Mouse (Mus musculus) heart, embryonic 11.5 days (tissue): Measurements from ENCODE around the gene 2200002D01Rik. TPM values are rescaled to one million over a fixed set of nuclear protein-coding genes. Genes with fewer than 3 reads are reported as not detected.
"Not testable (repeated sequence)": the region's sequence is repeated elsewhere in the genome, so short reads cannot be mapped to it uniquely, and the experiment has no call there.

Experiments used
- ATAC-seq: fragments of 200-750 bp; cut with Nextera tagmentation; replicated peaks from 2 replicates; pipeline ENCODE4 v1.8.0; 2017; ENCODE audit warnings: moderate library complexity; ENCODE audit not compliant: insufficient number of reproducible peaks, low FRiP score, low TSS enrichment
- H3K27ac ChIP-seq: fragments of 300-500 bp; sonication (generic); 2 replicates; pipeline ENCODE4 v1.5.1; 2014; ENCODE audit warnings: mild to moderate bottlenecking, low read depth, low read length
- H3K27me3 ChIP-seq: fragments of 300-500 bp; sonication (generic); 2 replicates; pipeline ENCODE4 v1.6.1; 2014; ENCODE audit warnings: mild to moderate bottlenecking, low read length, mixed read lengths; ENCODE audit not compliant: control insufficient read depth, insufficient read depth
- H3K36me3 ChIP-seq: fragments of 300-500 bp; sonication (generic); 2 replicates; pipeline ENCODE4 v1.6.1; 2014; ENCODE audit warnings: mild to moderate bottlenecking, low read length, moderate library complexity, mixed read lengths; ENCODE audit not compliant: control insufficient read depth, insufficient read depth
- H3K4me1 ChIP-seq: fragments of 300-500 bp; sonication (generic); 2 replicates; pipeline ENCODE4 v1.6.1; 2014; ENCODE audit warnings: low read length; ENCODE audit not compliant: control insufficient read depth, insufficient read depth
- H3K4me2 ChIP-seq: fragments of 300-500 bp; sonication (generic); 2 replicates; pipeline ENCODE4 v1.6.1; 2014; ENCODE audit warnings: mild to moderate bottlenecking, moderate library complexity
- H3K4me3 ChIP-seq: fragments of 300-500 bp; sonication (generic); 2 replicates; pipeline ENCODE4 v1.5.1; 2014; ENCODE audit warnings: low read depth, low read length
- H3K9ac ChIP-seq: fragments of 300-500 bp; sonication (generic); 2 replicates; pipeline ENCODE4 v1.6.1; 2014; ENCODE audit warnings: mild to moderate bottlenecking, low read depth, low read length, moderate library complexity
- H3K9me3 ChIP-seq: fragments of 300-500 bp; sonication (generic); replicated peaks from 2 replicates; pipeline ENCODE4 v1.6.1; 2016; ENCODE audit warnings: low read length; ENCODE audit not compliant: control insufficient read depth
- WGBS: fragments of 180-500 bp; shearing (Covaris S2); extraction: QIAGEN DNeasy Blood & Tissue Kit; methylation state at CpG from one replicate; pipeline ENCODE4 v1.1.7; 2014; ENCODE audit not compliant: insufficient replicate concordance; 5-methylcytosine and 5-hydroxymethylcytosine counted together
- polyA plus RNA-seq: library from polyadenylated mRNA; unstranded; fragments of >200 nt; fragmentation: Nextera tagmentation; extraction: Ambion mirVana; gene quantifications from 2 replicates; pipeline ENCODE4 v1.2.1, GENCODE M21; 2014

The 2200002D01Rik gene
- polyA plus RNA-seq, 1 experiment from 2014 or later, result 8.8 TPM

DNA sequence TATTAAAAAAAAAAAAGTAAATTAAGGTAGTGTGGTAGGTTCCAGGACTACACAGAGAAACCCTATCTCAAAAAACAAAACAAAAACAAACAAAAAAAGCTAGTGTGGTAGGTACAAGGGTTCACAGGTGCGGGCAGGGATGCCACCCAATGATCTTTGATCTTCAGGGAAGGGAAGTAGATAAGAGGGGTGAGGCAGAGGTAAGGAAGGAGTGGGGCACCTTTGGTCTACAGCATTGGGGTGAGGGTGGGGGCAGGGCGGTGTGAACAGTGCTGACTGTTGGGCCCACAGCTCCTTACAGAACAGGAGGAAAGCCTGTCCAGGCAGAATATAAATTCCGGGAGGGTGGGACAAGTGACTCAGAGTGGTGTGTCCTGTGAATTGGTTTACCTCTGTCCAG lies 2.9 kb upstream of the 2200002D01Rik start:
- Histone ChIP-seq H3K36me3 (peaks cover 4% of the 10 kb centered on the region; the same call in 1 of the 2 replicates), H3K4me3 (no peak overlapping the region), H3K27ac (no peak overlapping the region), H3K9ac (no peak overlapping the region), H3K4me1 (peaks cover 9% of the 10 kb centered on the region), H3K9me3 (no peaks in the 10 kb centered on the region), H3K27me3 (no peaks in the 10 kb centered on the region; the same call in 1 of the 2 replicates), H3K4me2 (no peak overlapping the region)
- WGBS, result 67% methylated on average over 3 of the region's 3 CpGs
- no peak for ATAC-seq

DNA sequence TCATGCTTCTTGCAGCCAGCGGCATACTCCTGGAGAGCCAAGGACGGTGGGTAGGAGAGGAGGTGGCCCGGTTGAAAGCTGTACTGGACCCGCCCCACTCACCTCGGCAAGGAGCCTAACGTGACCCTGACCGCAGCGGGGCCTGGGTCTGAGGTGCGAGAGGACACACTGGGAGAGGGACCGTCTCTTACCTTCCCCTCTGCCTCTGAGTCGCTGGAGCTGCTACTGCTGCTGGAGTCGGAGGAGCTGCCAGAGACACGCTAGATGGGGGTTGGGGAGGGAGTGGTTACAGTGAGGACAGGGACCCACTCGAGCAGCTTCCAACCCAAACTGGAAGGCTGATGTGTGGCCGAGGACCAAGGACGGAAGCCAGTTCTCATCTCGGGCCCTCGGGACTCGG lies 560 bp downstream of the 2200002D01Rik start:
- Histone ChIP-seq H3K9me3 (no peaks in the 10 kb centered on the region), H3K4me1 (peaks cover 9% of the 10 kb centered on the region), H3K4me2 (peak overlapping the region; percentile 92), H3K4me3 (peak overlapping the region; percentile 47), H3K27ac (peak overlapping the region; percentile 41; the same call in 1 of the 2 replicates), H3K36me3 (peaks cover 20% of the 10 kb centered on the region; the same call in 1 of the 2 replicates), H3K27me3 (no peaks in the 10 kb centered on the region; the same call in 1 of the 2 replicates), H3K9ac (peak overlapping the region; percentile 69)
- WGBS, result 11% methylated on average over 19 of the region's 19 CpGs
- ATAC-seq, result 0 out of 2 replicates have a peak, but pooled peaks have one; percentile 25

DNA sequence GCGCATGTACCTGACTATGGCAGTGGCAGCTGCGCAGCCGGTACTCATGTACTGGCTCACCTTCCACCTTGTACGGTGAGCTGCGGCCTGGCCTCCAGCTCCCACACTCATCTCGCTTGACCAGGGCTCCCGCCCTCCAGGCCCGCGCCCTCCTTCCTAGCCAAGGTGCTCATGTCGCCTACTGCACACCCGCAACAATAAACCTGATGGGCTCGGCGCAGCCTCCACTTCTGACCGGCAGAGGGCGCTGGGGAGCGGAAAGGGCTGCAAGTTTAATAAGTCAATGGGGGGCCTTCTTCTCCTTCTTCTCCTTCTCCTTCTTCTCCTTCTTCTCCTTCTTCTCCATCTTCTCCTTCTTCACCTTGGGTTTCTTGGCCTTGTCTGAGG lies 959 bp downstream of the 2200002D01Rik start:
- H3K9ac ChIP-seq, result peak overlapping the region; percentile 69
- H3K9me3 ChIP-seq, result no peaks in the 10 kb centered on the region
- peaks cover 20% of the 10 kb centered on the region; the same call in 1 of the 2 replicates for H3K36me3 ChIP-seq
- 26% methylated on average over 16 of the region's 16 CpGs for WGBS
- ATAC-seq, result no peak
- no peaks in the 10 kb centered on the region; the same call in 1 of the 2 replicates for H3K27me3 ChIP-seq
- peaks cover 9% of the 10 kb centered on the region for H3K4me1 ChIP-seq
- H3K4me2 ChIP-seq, result peak overlapping the region; percentile 92
- peak overlapping the region; percentile 47 for H3K4me3 ChIP-seq
- H3K27ac ChIP-seq, result no peak overlapping the region

GRCm38 (mm10) chr7:29246619-29247313 lies 1.5 kb downstream of the 2200002D01Rik start:
- ATAC-seq, result no peak
- peak overlapping the region; percentile 92 for H3K4me2 ChIP-seq
- no peak overlapping the region for H3K27ac ChIP-seq
- H3K4me1 ChIP-seq, result peaks cover 9% of the 10 kb centered on the region
- H3K4me3 ChIP-seq, result no peak overlapping the region
- H3K9ac ChIP-seq, result 0 out of 2 replicates have a peak overlapping the region, but pooled peaks have one; percentile 39
- H3K9me3 ChIP-seq, result no peaks in the 10 kb centered on the region
- H3K36me3 ChIP-seq, result peaks cover 20% of the 10 kb centered on the region; the same call in 1 of the 2 replicates
- no peaks in the 10 kb centered on the region; the same call in 1 of the 2 replicates for H3K27me3 ChIP-seq
- 78% methylated on average over 21 of the region's 21 CpGs for WGBS

- H3K36me3 ChIP-seq, result peaks cover 20% of the 10 kb centered on the region; the same call in 1 of the 2 replicates
- H3K9ac ChIP-seq, result no peak overlapping the region
- no peak for ATAC-seq
- H3K9me3 ChIP-seq, result no peaks in the 10 kb centered on the region
- 87% methylated on average over 5 of the region's 5 CpGs for WGBS
- no peak overlapping the region for H3K4me2 ChIP-seq
- H3K4me3 ChIP-seq, result no peak overlapping the region
- no peak overlapping the region for H3K27ac ChIP-seq
- peaks cover 9% of the 10 kb centered on the region for H3K4me1 ChIP-seq
- H3K27me3 ChIP-seq, result no peaks in the 10 kb centered on the region; the same call in 1 of the 2 replicates
These were observed 2.3 kb downstream of the 2200002D01Rik start for GRCm38 (mm10) chr7:29246015-29246414.

- H3K4me2 ChIP-seq, result no peak overlapping the region
- ATAC-seq, result no peak
- H3K4me3 ChIP-seq, result no peak overlapping the region
- peaks cover 20% of the 10 kb centered on the region; the same call in 1 of the 2 replicates for H3K36me3 ChIP-seq
- peaks cover 9% of the 10 kb centered on the region for H3K4me1 ChIP-seq
- WGBS, result 80% methylated on average over 7 of the region's 7 CpGs
- H3K9ac ChIP-seq, result no peak overlapping the region
- H3K27ac ChIP-seq, result no peak overlapping the region
- no peaks in the 10 kb centered on the region for H3K9me3 ChIP-seq
- H3K27me3 ChIP-seq, result no peaks in the 10 kb centered on the region; the same call in 1 of the 2 replicates
These were observed 3.4 kb downstream of the 2200002D01Rik start for GRCm38 (mm10) chr7:29244732-29245416.

- peak within 1 kb of the TSS; percentile 89 for H3K27ac ChIP-seq
- H3K4me2 ChIP-seq, result peak within 1 kb of the TSS; percentile 87
- no peaks in the 10 kb centered on the region for H3K27me3 ChIP-seq
- H3K9ac ChIP-seq, result peak within 1 kb of the TSS; percentile 82
- ATAC-seq, result peak; percentile 94
- H3K9me3 ChIP-seq, result no peaks in the 10 kb centered on the region
- H3K4me3 ChIP-seq, result peak within 1 kb of the TSS; percentile 67
- no peaks in the 10 kb centered on the region for H3K36me3 ChIP-seq
- H3K4me1 ChIP-seq, result 0 out of 2 replicates have a peak, but pooled peaks cover 7% of the 10 kb centered on the region
- WGBS, result under 1% methylated on average over 60 of the region's 60 CpGs
These were observed 10.0 kb downstream of the 2200002D01Rik start, which contains the start of gene Yif1b for GRCm38 (mm10) chr7:29238019-29238967. Yif1b (plus strand) TSS chr7:29238329.

GRCm38 (mm10) chr7:29237596-29237995 lies 10.7 kb downstream of the 2200002D01Rik start:
- peak overlapping the region; percentile 67 for H3K4me3 ChIP-seq
- peak overlapping the region; percentile 72 for H3K9ac ChIP-seq
- not testable (repeated sequence) for ATAC-seq, H3K36me3 ChIP-seq, H3K9me3 ChIP-seq, H3K4me1 ChIP-seq, H3K27me3 ChIP-seq
- H3K4me2 ChIP-seq, result peak overlapping the region; percentile 87
- peak overlapping the region; percentile 89 for H3K27ac ChIP-seq
- WGBS, result 28% methylated on average over 6 of the region's 6 CpGs
